Mouse (Mus musculus): Measurements from ENCODE around the gene Camta2.
A peak's percentile ranks its signal among the peaks of the same experiment; 100 is the strongest.

Gene Camta2

GRCm38 (mm10) chr11:70648512-70648911, 39.4 kb downstream of the Camta2 start:
- DNase-seq (ENCODE audit: low spot score in 2 of 2) = no peak

DNA sequence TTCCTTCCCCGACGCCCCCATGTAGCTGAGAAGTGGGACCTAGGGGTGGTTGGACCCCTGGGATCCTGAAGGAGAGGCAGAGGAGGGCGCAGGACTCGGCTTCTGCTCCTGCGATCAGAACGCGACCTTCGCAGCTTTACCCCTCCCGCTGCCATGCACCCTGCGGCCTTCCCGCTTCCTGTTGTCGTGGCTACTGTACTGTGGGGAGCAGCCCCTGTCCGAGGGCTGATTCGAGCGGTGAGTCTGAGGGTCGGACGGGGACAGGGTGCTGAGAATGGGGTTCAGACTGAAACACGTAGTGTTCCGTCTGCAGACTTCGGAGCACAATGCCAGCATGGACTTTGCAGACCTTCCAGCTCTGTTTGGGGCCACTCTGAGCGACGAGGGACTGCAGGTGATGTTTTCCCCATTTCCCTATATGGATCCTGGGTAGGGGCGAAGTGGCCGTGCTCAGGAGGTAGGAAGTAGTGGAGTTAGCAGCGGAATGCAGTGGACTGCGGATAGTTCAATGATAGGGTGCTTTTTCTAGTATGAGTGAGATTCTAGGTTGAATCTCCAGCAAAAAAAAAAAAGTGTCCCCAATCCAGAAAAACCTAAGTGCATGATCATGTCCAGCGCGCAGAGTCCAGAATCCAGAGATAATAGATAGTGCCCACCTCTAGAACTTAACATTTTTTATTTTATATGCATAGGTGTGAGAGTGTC, 40.0 kb downstream of the Camta2 start:
- DNase-seq (ENCODE audit: low spot score in 2 of 2) = no peak

- peak; percentile 94 to 97 for DNase-seq (ENCODE audit: low spot score in 2 of 2)
These were observed 40.9 kb downstream of the Camta2 start, which contains the start of the genes Rnf167 and Slc25a11 for GRCm38 (mm10) chr11:70646691-70647650. TSS of gene Rnf167 (plus strand) at chr11:70647235. TSS of gene Slc25a11 (minus strand) at chr11:70647479.

DNA sequence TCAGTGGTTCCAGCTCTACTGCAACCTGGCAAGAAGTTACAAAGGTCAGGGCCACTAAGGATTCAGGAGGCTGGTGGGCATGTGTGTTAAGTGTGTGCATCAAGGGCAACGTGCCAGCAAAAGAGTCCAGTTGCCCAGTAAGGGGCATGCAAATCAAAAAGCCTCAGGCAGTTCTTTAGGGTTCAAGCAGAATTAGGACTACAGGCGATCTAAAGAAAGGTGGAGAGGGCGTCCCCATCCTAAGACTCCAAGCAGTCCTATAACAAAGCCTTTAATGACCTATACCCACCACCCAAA, 41.7 kb downstream of the Camta2 start:
- no peak for DNase-seq (ENCODE audit: low spot score in 2 of 2)

DNA sequence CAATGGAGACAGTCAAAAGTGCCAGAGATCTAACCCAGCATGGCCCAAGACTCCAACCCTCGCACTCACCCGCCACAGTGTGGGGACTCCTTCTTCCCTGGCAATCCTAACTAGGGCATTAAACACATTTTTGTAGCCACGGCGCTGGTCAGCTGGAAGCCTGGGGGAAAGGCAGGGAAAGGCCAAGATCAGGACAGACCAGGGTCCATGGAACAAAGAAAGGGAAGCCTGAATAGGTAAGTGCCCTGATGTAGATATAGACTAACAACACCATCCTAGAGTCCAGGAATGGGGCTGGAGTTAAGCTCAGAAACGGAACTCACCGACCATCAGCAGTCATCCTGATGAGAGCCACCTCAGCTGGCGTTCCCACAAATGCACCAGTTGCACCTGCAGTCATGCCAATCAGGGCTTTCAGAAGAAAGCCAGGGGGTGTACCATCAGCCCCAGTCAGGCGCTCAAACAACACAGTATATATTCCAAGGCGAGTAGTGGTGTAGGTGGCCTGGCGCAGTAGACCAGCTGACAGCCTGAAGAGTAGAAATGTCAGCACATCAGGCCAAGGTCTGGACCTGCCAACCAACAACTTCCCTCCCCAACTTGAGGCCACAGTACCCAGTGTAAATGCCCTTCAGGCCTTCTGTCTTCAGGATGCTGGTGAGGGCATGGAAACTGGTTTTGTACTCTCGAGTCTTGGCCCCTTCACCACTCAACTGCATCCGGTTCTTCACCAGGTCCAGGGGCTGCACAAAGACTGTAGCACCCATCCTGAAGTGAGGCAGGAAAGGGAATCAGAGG, 42.2 kb downstream of the Camta2 start:
- DNase-seq (ENCODE audit: low spot score in 2 of 2) = no peak

GRCm38 (mm10) chr11:70644564-70645103, 43.3 kb downstream of the Camta2 start:
- DNase-seq (ENCODE audit: low spot score in 2 of 2) = no peak

DNA sequence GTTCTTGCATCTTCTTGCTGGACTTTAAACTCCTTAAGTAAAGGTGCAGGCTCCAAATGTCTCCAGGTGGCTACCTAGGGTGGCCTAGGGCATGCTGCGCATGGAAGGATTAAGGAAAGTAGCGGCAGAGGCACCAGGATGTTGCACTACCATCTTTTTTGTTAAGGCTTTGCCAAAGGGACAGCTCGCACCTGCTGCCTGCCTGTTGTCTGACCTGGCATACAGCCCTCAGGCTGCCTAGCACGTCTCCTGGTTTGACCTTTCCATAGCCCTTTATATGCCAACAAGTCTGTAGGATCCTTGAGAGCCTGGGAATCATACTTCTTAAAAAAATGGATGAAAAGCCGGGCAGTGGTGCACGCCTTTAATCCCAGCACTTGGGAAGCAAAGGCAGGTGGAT, 44.9 kb downstream of the Camta2 start:
- DNase-seq (ENCODE audit: low spot score in 2 of 2) = no peak

DNA sequence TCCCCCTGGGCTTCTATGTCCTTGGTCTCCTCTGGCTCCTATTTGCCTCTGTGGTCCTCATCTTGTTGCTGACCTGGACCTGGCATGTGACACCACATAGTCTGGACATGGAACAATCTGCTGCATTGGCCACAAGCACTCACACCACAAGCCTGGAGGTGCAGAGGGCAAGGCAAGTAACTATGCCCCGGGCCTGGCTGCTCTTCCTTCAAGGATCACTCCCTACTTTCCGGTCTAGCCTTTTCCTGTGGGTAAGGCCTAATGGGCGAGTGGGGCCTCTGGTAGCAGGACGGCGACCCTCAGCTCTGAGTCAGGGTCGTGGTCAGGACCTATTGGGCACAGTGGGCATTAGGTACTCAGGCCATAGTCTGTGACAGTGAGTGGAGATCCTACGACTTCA, 46.7 kb downstream of the Camta2 start:
- no peak for DNase-seq (ENCODE audit: low spot score in 2 of 2)

- no peak for DNase-seq (ENCODE audit: low spot score in 2 of 2)
These were observed 47.9 kb downstream of the Camta2 start for GRCm38 (mm10) chr11:70639976-70640375.

- no peak for DNase-seq (ENCODE audit: low spot score in 2 of 2)
These were observed 49.1 kb downstream of the Camta2 start, which contains the start of gene Gp1ba for GRCm38 (mm10) chr11:70638714-70639278. TSS of gene Gp1ba (plus strand) at chr11:70639122.

- DNase-seq (ENCODE audit: low spot score in 2 of 2) = no peak
These were observed 49.6 kb downstream of the Camta2 start for GRCm38 (mm10) chr11:70638293-70638692.

GRCm38 (mm10) chr11:70637764-70638163, 50.1 kb downstream of the Camta2 start:
- no peak for DNase-seq (ENCODE audit: low spot score in 2 of 2)

GRCm38 (mm10) chr11:70635601-70636000, 52.3 kb downstream of the Camta2 start:
- no peak for DNase-seq (ENCODE audit: low spot score in 2 of 2)

DNA sequence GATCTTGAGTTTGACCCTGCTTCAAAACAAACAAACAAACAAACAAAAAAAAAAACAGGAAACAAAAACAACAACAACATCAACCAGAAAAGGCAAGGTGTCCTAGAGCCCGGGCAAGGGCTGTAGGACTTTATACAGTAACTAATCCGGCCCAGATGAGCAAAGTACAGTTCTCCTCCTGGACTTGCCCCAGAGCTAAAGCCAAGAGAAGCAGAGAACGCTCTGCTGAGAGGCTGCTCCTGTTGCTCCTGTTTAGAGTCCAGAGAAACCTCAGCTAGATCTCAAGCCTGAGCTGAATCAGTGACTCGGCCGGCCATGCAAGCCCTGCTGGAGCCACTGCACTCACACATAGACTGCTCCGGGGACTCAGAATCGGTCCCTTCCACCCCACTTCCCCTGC, 57.8 kb downstream of the Camta2 start:
- no peak for DNase-seq (ENCODE audit: low spot score in 2 of 2)

- DNase-seq (ENCODE audit: low spot score in 2 of 2) = no peak
These were observed 58.3 kb downstream of the Camta2 start for GRCm38 (mm10) chr11:70629557-70629956.

GRCm38 (mm10) chr11:70628431-70628830, 59.5 kb downstream of the Camta2 start:
- DNase-seq (ENCODE audit: low spot score in 2 of 2) = no peak

DNA sequence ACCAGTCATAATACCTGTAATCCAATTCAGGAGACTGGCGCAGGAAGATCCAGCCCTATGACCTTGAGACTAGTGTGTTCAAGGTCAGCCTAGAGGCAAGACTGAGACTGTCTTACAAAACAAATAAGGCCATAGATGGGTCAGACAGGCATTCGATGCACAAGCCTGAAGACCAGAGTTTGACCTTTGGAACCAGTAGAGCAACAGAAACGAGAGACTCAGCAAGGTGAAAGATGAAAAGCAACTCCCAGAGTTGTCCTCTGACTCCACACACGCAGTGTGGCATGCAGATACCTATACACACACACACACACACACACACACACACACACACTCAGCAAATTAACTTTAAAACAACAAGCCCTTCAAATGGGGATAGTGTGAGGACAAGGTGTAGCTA, 61.0 kb downstream of the Camta2 start:
- DNase-seq (ENCODE audit: low spot score in 2 of 2) = no peak

- peak in 1 of 2 experiments; percentile 41 for DNase-seq (ENCODE audit: low spot score in 2 of 2)
These were observed 62.4 kb downstream of the Camta2 start for GRCm38 (mm10) chr11:70625473-70625872.

- DNase-seq (ENCODE audit: low spot score in 2 of 2) = no peak
These were observed 64.7 kb downstream of the Camta2 start for GRCm38 (mm10) chr11:70623053-70623742.

DNA sequence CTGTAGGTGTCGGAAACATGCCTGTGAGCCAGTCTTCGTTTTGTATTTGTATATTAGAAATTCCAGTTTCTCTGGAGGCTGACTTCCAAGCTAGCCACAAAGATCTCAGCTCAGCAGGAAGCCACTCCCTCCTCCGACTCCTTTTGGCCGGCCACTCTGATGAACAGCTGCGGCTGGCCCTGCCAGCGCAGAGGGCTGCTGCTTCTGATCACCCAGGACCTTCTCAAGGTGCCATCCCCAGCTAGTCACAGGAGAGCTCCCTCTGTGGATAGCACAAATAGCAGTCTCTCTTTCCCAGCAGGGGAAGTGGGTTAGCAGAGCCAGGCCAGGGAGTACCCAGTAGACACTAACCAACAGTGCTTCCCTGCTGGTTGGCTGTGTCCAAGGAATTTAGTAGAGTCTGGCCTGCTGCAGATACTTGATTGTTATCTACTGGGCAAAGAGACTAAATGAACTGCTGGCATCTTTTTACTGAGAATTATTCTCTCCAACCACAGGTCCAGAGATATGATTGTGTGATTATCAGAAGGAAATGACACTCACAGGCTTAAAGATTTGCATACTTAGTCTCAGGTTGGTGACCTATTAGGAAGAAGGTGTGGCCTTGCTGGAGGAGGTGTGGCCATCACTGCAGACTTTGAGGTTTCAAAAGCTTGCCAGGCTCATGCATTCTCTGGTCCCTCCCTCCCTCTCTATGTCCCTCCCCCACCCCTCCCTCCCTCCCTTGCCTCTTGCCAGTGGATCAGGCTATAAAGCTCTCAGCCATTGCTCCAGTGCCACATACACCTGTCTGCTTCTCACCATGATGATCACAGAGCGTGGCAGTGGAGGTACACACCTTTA, 65.7 kb downstream of the Camta2 start:
- DNase-seq (ENCODE audit: low spot score in 2 of 2) = no peak

Data from right cerebral cortex, adult 2 months (tissue).